Mouse (Mus musculus) ES-E14 (cell line): ENCODE results near the gene Slc43a2. TPM values are rescaled to one million over a fixed set of nuclear protein-coding genes. Genes with fewer than 3 reads are reported as not detected.

Experiments used
- DNase-seq: peaks from one replicate; pipeline ENCODE4 v3.0.0-alpha.2; 2013; ENCODE audit warnings: low read depth, low spot score
- H3K27ac ChIP-seq: 2 replicates; pipeline ENCODE4 v1.5.1; 2012; ENCODE audit warnings: low read depth, mild to moderate bottlenecking, low read length, moderate library complexity, mixed read lengths; ENCODE audit not compliant: poor library complexity, insufficient read depth, severe bottlenecking
- H3K36me3 ChIP-seq: 2 replicates; pipeline ENCODE4 v1.6.1; 2012; ENCODE audit warnings: mild to moderate bottlenecking, low read length, moderate library complexity, mixed read lengths; ENCODE audit not compliant: control insufficient read depth, poor library complexity, insufficient read depth, severe bottlenecking
- H3K4me1 ChIP-seq, 2 experiments: fragments of 150-350 bp in 1 of 2; sonication (generic) in 1 of 2; 2 replicates each; pipeline ENCODE4 v1.6.1; 2012; ENCODE audit warnings: low read length in 2 of 2, mild to moderate bottlenecking in 1 of 2, mixed read lengths in 1 of 2; ENCODE audit not compliant: control insufficient read depth in 2 of 2, insufficient read depth in 2 of 2, poor library complexity in 1 of 2
- H3K4me3 ChIP-seq, 2 experiments: fragments of 150-350 bp in 1 of 2; sonication (generic) in 1 of 2; 2 replicates each; pipeline ENCODE4 v1.5.1; 2012; ENCODE audit warnings: low read length in 2 of 2, low read depth in 1 of 2, mild to moderate bottlenecking in 1 of 2, mixed read lengths in 1 of 2; ENCODE audit not compliant: insufficient read depth in 1 of 2, poor library complexity in 1 of 2, severe bottlenecking in 1 of 2
- H3K9ac ChIP-seq: 2 replicates; pipeline ENCODE4 v1.6.1; 2012; ENCODE audit warnings: low read depth, mild to moderate bottlenecking, low read length, mixed read lengths; ENCODE audit not compliant: poor library complexity, insufficient read depth, severe bottlenecking
- H3K9me3 ChIP-seq: fragments of 150-350 bp; sonication (generic); 2 replicates; pipeline ENCODE4 v1.6.1; 2012; ENCODE audit warnings: low read depth, mild to moderate bottlenecking, low read length; ENCODE audit not compliant: control insufficient read depth, insufficient read depth
- CHD2 ChIP-seq: IDR thresholded peaks from 2 replicates; pipeline ENCODE4 v1.6.1; 2014; ENCODE audit warnings: mild to moderate bottlenecking, low read depth, low read length, inconsistent platforms
- HCFC1 ChIP-seq: IDR thresholded peaks from 2 replicates; pipeline ENCODE4 v1.6.1; 2012; ENCODE audit warnings: low read length, inconsistent platforms, borderline replicate concordance; ENCODE audit not compliant: insufficient read depth
- MAFK ChIP-seq: IDR thresholded peaks from 2 replicates; pipeline ENCODE4 v1.6.1; 2014; ENCODE audit warnings: mild to moderate bottlenecking, low read depth, low read length, inconsistent platforms; ENCODE audit not compliant: insufficient read depth
- ZC3H11A ChIP-seq: IDR thresholded peaks from 2 replicates; pipeline ENCODE4 v1.6.1; 2012; ENCODE audit warnings: low read depth, mild to moderate bottlenecking, inconsistent platforms, low read length, borderline replicate concordance
- ZNF384 ChIP-seq: IDR thresholded peaks from 2 replicates; pipeline ENCODE4 v1.6.1; 2012; ENCODE audit warnings: low read depth, low read length, inconsistent platforms
- in situ Hi-C, 2 experiments: fragments of 600-800 bp; cut with MboI; formaldehyde crosslinking; loops; one replicate each; pipeline ENCODE4 v1.15.1; 2025; ENCODE audit warnings: low sequenced_read_pairs in 2 of 2, inconsistent platforms in 1 of 2; ENCODE audit not compliant: unreplicated experiment in 2 of 2
- total RNA-seq: library from RNA; depleted of rRNA; stranded (reverse); fragments of 300-350 nt; gene quantifications from 2 replicates; pipeline ENCODE4 v1.2.3, GENCODE M21; 2012

Slc43a2 gene
- total RNA-seq, 1 experiment, result 24.8 TPM

GRCm38 (mm10) chr11:75571126-75571990 is 39.9 kb downstream of the Slc43a2 start:
- peaks cover 4% of the 10 kb centered on the region; the same call in 1 of the 2 replicates for H3K36me3 ChIP-seq
- no peaks in the 10 kb centered on the region for H3K9me3 ChIP-seq
- no peak for DNase-seq
- H3K27ac ChIP-seq, result no peak overlapping the region
- TF ChIP-seq CHD2 (no peak), MAFK (no peak), HCFC1 (no peak), ZNF384 (no peak), ZC3H11A (no peak)
- in situ Hi-C loops, result no loop called here
- H3K4me3 ChIP-seq, result no peak overlapping the region
- H3K4me1 ChIP-seq, result peaks cover 0 to 6% of the 10 kb centered on the region in 2 experiments; a peak in 2 of 4 replicates
- H3K9ac ChIP-seq, result no peak overlapping the region

GRCm38 (mm10) chr11:75572301-75572791 is 40.9 kb downstream of the Slc43a2 start:
- TF ChIP-seq CHD2 (no peak), HCFC1 (no peak), ZNF384 (no peak), ZC3H11A (no peak), MAFK (no peak)
- Histone ChIP-seq H3K4me1 (peaks cover 0 to 6% of the 10 kb centered on the region in 2 experiments; a peak in 2 of 4 replicates), H3K27ac (no peak overlapping the region), H3K9ac (no peak overlapping the region), H3K4me3 (no peak overlapping the region), H3K36me3 (peaks cover 4% of the 10 kb centered on the region; the same call in 1 of the 2 replicates), H3K9me3 (no peaks in the 10 kb centered on the region)
- no peak for DNase-seq
- in situ Hi-C loops, result no loop called here

- in situ Hi-C loops, result no loop called here
- Histone ChIP-seq H3K27ac (no peak overlapping the region), H3K4me3 (no peak overlapping the region), H3K4me1 (peaks cover 0 to 6% of the 10 kb centered on the region in 2 experiments; a peak in 2 of 4 replicates), H3K9me3 (no peaks in the 10 kb centered on the region), H3K9ac (no peak overlapping the region), H3K36me3 (peaks cover 4% of the 10 kb centered on the region; the same call in 1 of the 2 replicates)
- DNase-seq, result peak; percentile 87
- TF ChIP-seq ZNF384 (no peak), ZC3H11A (peak; percentile 27; the same call in 1 of the 2 replicates), MAFK (no peak), CHD2 (no peak)
These were observed 41.6 kb downstream of the Slc43a2 start for GRCm38 (mm10) chr11:75572854-75573650.

GRCm38 (mm10) chr11:75574378-75575123 is 43.1 kb downstream of the Slc43a2 start:
- no peak for DNase-seq

More at GRCm38 (mm10) chr11:75574378-75575123, 43.1 kb downstream of the Slc43a2 start:
- Histone ChIP-seq H3K27ac (no peak overlapping the region), H3K4me1 (peaks cover 0 to 6% of the 10 kb centered on the region in 2 experiments; a peak in 2 of 4 replicates), H3K4me3 (no peak overlapping the region), H3K36me3 (no peaks in the 10 kb centered on the region; the same call in 1 of the 2 replicates), H3K9ac (no peak overlapping the region), H3K9me3 (no peaks in the 10 kb centered on the region)
- TF ChIP-seq ZNF384 (no peak), HCFC1 (no peak), MAFK (no peak), CHD2 (no peak), ZC3H11A (no peak)
- in situ Hi-C loops, result no loop called here
